Mouse (Mus musculus) heart, adult 2 months (tissue): ENCODE results near the gene Gmfg.

Experiments
- CTCF ChIP-seq: fragments of 200-600 bp; IDR thresholded peaks from 2 replicates; pipeline ENCODE4 v1.8.1; 2022; ENCODE audit warnings: antibody characterized with exemption, mild to moderate bottlenecking, moderate library complexity
- EP300 ChIP-seq: fragments of 200-500 bp; IDR thresholded peaks from 2 replicates; pipeline ENCODE4 v1.6.1; 2011; ENCODE audit warnings: low read depth, low read length, control low read depth; ENCODE audit not compliant: insufficient read depth
- POLR2A ChIP-seq: fragments of 200-500 bp; IDR thresholded peaks from 2 replicates; pipeline ENCODE4 v1.6.1; 2011; ENCODE audit warnings: mild to moderate bottlenecking, low read depth, low read length, control low read depth; ENCODE audit not compliant: insufficient read depth

DNA sequence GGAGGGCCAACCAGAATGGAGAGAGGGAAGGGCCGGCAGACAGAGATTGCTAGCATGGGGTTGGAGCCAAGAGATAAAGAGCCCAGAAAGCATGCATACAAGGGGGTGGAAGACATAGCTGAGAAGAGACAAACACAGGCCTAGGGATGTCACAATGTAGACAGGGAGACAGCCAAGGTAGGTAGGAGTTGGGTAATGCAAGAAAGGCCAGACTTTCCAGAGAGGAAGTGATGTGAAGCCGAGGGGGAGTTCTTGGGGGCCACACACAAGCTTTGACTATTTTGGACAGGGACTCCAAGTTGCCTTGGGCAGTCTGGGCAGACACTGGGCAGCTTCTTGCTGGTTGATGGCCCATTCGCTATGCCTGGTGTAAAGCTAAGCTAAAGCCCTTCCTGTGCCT lies 35.3 kb upstream of the Gmfg start:
- TF ChIP-seq EP300 (no peak), CTCF (no peak), POLR2A (no peak)
